Mouse (Mus musculus) embryonic fibroblast, embryonic 13.5 days (primary cell): ENCODE results near the gene Atxn7. TPM values are rescaled to one million over a fixed set of nuclear protein-coding genes. Genes with fewer than 3 reads are reported as not detected.

Source experiments
- H3K27ac ChIP-seq: 2 replicates; pipeline ENCODE4 v1.5.1; 2012; ENCODE audit warnings: low read length, control low read depth, inconsistent platforms; ENCODE audit not compliant: insufficient read depth
- H3K4me1 ChIP-seq: 2 replicates; pipeline ENCODE4 v1.6.1; 2011; ENCODE audit warnings: low read length; ENCODE audit not compliant: control insufficient read depth, insufficient read depth
- H3K4me3 ChIP-seq: 2 replicates; pipeline ENCODE4 v1.5.1; 2011; ENCODE audit warnings: mild to moderate bottlenecking, control low read depth, low read length; ENCODE audit not compliant: insufficient read depth
- CTCF ChIP-seq: IDR thresholded peaks from 2 replicates; pipeline ENCODE4 v1.5.1; 2011; ENCODE audit warnings: mild to moderate bottlenecking, control low read depth, low read length, moderate library complexity, borderline replicate concordance; ENCODE audit not compliant: insufficient read depth
- POLR2A ChIP-seq: IDR thresholded peaks from 2 replicates; pipeline ENCODE4 v1.6.1; 2011; ENCODE audit warnings: low read depth, mild to moderate bottlenecking, control low read depth, low read length, moderate library complexity
- polyA plus RNA-seq: library from polyadenylated mRNA; stranded (reverse); fragments of >200 nt; gene quantifications from 2 replicates; pipeline ENCODE4 v1.2.4, GENCODE M21; 2011; ENCODE audit warnings: low read depth; ENCODE audit not compliant: missing spikeins, insufficient read length

Gene Atxn7
- polyA plus RNA-seq, 1 experiment, result 14.2 TPM

- Histone ChIP-seq H3K4me3 (no peak overlapping the region), H3K4me1 (0 out of 2 replicates have a peak, but pooled peaks cover 3% of the 10 kb centered on the region), H3K27ac (no peak overlapping the region)
- TF ChIP-seq POLR2A (no peak), CTCF (no peak)
Observed at GRCm38 (mm10) chr14:14083811-14084210, 122.6 kb downstream of the Atxn7 start.

DNA sequence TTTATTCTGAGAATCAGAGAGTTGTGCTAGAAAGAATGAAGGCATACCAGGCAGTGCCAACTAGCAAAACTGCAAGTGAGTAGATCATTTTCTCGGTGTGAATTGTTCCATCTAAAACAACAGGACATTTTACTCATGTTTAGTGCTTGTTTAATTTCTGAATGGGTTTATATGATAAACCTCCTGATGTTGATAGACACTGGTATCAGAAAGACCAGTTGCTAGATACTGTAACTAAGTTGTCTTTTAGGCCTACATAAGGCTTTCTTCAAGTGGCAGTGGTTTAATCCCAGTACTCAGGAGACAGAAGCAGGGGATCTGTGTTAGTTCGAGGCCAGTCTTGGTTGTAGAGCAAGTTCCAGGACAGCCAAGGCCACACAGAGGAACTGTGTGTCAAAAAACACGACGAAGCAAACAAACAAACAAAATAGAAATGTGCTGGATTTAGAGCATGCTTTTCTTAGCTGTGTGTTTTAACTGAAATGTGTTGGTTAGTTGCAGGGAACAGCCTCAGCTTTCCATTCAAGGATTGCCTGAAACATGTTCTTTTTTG is 125.5 kb downstream of the Atxn7 start:
- Histone ChIP-seq H3K4me3 (no peak overlapping the region), H3K27ac (no peak overlapping the region), H3K4me1 (0 out of 2 replicates have a peak, but pooled peaks cover 3% of the 10 kb centered on the region)
- TF ChIP-seq POLR2A (no peak), CTCF (no peak)

GRCm38 (mm10) chr14:14087348-14087747 is 126.1 kb downstream of the Atxn7 start:
- no peak for TF ChIP-seq POLR2A
- TF ChIP-seq CTCF, result no peak
- no peak overlapping the region for H3K27ac ChIP-seq
- H3K4me3 ChIP-seq, result no peak overlapping the region
- H3K4me1 ChIP-seq, result 0 out of 2 replicates have a peak, but pooled peaks cover 3% of the 10 kb centered on the region

- Histone ChIP-seq H3K4me3 (no peak overlapping the region), H3K27ac (no peak overlapping the region), H3K4me1 (0 out of 2 replicates have a peak, but pooled peaks cover 3% of the 10 kb centered on the region)
- TF ChIP-seq CTCF, result no peak
- no peak for TF ChIP-seq POLR2A
Observed at GRCm38 (mm10) chr14:14088016-14088791, 127.0 kb downstream of the Atxn7 start.

DNA sequence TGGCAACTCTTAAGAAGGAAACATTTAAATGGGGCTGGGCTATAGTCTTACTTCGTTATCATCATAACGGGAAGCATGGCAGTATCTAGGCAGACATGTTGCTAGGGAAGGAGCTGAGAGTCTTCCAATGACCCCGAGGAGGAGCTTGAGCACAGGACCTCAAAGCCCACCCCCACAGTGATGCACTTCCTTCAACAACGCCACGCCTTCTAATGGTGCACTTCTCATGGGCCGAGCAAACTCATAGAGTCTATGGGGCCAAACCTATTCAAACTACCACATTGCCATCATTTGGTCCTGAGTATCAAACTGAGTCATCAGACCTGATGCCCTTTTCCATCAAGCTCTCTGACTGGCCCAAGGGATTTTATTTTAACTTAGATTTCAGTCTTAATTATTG is 129.3 kb downstream of the Atxn7 start:
- 0 out of 2 replicates have a peak, but pooled peaks cover 3% of the 10 kb centered on the region for H3K4me1 ChIP-seq
- H3K4me3 ChIP-seq, result no peak overlapping the region
- H3K27ac ChIP-seq, result no peak overlapping the region
- TF ChIP-seq CTCF (no peak), POLR2A (no peak)

GRCm38 (mm10) chr14:14098330-14098980 is 137.2 kb downstream of the Atxn7 start:
- Histone ChIP-seq H3K27ac (no peak overlapping the region), H3K4me1 (no peaks in the 10 kb centered on the region), H3K4me3 (no peak overlapping the region)
- TF ChIP-seq POLR2A, result no peak
- TF ChIP-seq CTCF, result peak; percentile 69; the same call in 1 of the 2 replicates

GRCm38 (mm10) chr14:14100773-14101280 is 139.6 kb downstream of the Atxn7 start:
- Histone ChIP-seq H3K4me1 (no peaks in the 10 kb centered on the region), H3K4me3 (no peak overlapping the region), H3K27ac (no peak overlapping the region)
- TF ChIP-seq CTCF (no peak), POLR2A (no peak)

DNA sequence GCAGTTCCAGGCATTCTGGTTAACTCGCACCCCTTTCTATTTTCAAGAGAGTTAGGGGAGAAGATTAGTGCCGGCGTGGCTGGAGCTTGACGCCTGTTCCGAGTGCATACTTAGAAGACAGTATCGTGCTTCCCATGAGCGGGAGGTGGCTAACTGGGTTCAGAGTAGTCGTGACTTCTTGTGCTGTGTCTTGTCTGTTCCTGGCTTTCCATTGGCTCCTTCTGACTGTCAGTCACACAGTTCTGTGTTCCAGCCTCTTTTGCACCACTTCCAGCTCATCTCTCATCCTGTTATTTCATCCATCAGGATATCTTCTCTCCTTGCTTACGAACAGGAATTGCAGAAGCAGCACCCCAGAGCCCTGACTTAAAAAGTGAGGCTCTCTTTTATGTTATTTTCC is 140.1 kb downstream of the Atxn7 start:
- TF ChIP-seq POLR2A, result no peak
- no peak for TF ChIP-seq CTCF
- H3K4me3 ChIP-seq, result no peak overlapping the region
- no peaks in the 10 kb centered on the region for H3K4me1 ChIP-seq
- no peak overlapping the region for H3K27ac ChIP-seq

DNA sequence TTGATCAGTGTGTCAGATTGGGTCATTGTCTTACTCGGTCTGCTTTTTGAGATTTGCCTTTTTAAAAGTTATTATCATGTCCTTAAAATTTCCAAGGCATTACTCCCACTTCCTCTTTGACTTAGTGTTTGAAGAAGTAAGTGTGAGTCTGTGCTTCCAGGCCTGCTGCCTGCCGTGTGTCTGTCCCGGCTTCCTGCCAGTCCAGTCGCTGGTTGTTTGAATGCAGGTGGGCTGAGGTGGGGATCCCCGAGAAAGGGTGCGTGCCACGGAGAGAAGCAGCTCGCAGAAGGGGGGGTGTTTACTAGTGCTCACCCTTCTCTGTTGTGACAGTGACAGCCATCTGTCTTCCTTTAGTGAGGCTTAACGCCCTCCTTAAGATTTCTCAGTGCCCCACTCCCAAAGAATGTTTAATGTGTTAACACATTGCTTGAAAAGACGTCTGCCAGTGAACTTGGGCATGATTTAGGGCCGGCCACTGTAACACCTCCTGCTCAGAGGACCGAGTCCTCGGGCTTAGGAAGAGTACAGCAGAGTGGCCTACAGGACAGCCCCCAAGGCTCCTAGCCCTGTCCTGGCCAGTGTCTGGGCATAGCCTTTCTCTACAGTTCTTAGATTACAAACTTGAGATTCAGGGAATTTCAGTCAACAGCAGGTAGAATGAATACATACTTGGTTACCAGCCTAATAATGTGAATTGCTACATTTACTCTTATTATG is 143.1 kb downstream of the Atxn7 start:
- H3K4me1 ChIP-seq, result no peaks in the 10 kb centered on the region
- H3K27ac ChIP-seq, result no peak overlapping the region
- no peak for TF ChIP-seq CTCF
- no peak for TF ChIP-seq POLR2A
- no peak overlapping the region for H3K4me3 ChIP-seq
